Mouse (Mus musculus) bone marrow, adult 2 months (tissue): ENCODE data around the gene Mroh7.

ENCODE experiments used
- CTCF ChIP-seq: fragments of 200-500 bp; IDR thresholded peaks from 2 replicates; pipeline ENCODE4 v1.5.1; 2011; ENCODE audit warnings: low read length, control low read depth; ENCODE audit not compliant: control insufficient read depth, insufficient read depth
- POLR2A ChIP-seq: fragments of 200-500 bp; IDR thresholded peaks from 2 replicates; pipeline ENCODE4 v1.6.1; 2011; ENCODE audit warnings: low read depth, mild to moderate bottlenecking, control low read depth, low read length, borderline replicate concordance; ENCODE audit not compliant: control insufficient read depth

- TF ChIP-seq CTCF: no peak
- no peak for TF ChIP-seq POLR2A
Measured at GRCm38 (mm10) chr4:106764166-106764565, 33.4 kb upstream of the Mroh7 start.
